Mouse (Mus musculus) heart, adult 9 months (tissue): ENCODE measurements around the gene Clec2l.
"Not testable (repeated sequence)": the region's sequence is repeated elsewhere in the genome, so short reads cannot be mapped to it uniquely, and the experiment has no call there.

Experiments
- DNase-seq, 2 experiments: peaks; one replicate each; pipeline ENCODE4 v3.0.0; 2022; ENCODE audit warnings: low spot score in 2 of 2

Gene Clec2l

GRCm38 (mm10) chr6:38670488-38670887 is 7.6 kb downstream of the Clec2l start:
- DNase-seq = not testable (repeated sequence)

- no peak for DNase-seq
These were observed 8.4 kb downstream of the Clec2l start for GRCm38 (mm10) chr6:38671270-38671669.

- DNase-seq = no peak
These were observed 9.1 kb downstream of the Clec2l start for GRCm38 (mm10) chr6:38672011-38672410.

GRCm38 (mm10) chr6:38676217-38676616 is 13.3 kb downstream of the Clec2l start:
- no peak for DNase-seq

GRCm38 (mm10) chr6:38676723-38677122 is 13.9 kb downstream of the Clec2l start:
- no peak for DNase-seq

- DNase-seq = no peak
These were observed 14.8 kb downstream of the Clec2l start for GRCm38 (mm10) chr6:38677629-38678028.

- DNase-seq = no peak
These were observed 19.7 kb downstream of the Clec2l start for GRCm38 (mm10) chr6:38682532-38682931.

- no peak for DNase-seq
These were observed 24.3 kb downstream of the Clec2l start for GRCm38 (mm10) chr6:38687216-38687615.

GRCm38 (mm10) chr6:38688841-38689240 is 26.0 kb downstream of the Clec2l start:
- DNase-seq = no peak

- no peak for DNase-seq
These were observed 27.7 kb downstream of the Clec2l start for GRCm38 (mm10) chr6:38690615-38691014.

- no peak for DNase-seq
These were observed 28.2 kb downstream of the Clec2l start for GRCm38 (mm10) chr6:38691052-38691451.

- DNase-seq = no peak
These were observed 29.7 kb downstream of the Clec2l start for GRCm38 (mm10) chr6:38692556-38692955.

GRCm38 (mm10) chr6:38695380-38696054 is 32.6 kb downstream of the Clec2l start:
- DNase-seq = peak; percentile 42 to 66

- DNase-seq = no peak
These were observed 33.7 kb downstream of the Clec2l start for GRCm38 (mm10) chr6:38696570-38696969.

- DNase-seq = no peak
These were observed 35.5 kb downstream of the Clec2l start for GRCm38 (mm10) chr6:38698233-38698889.

GRCm38 (mm10) chr6:38701421-38701820 is 38.6 kb downstream of the Clec2l start:
- no peak for DNase-seq

- peak in 1 of 2 experiments; percentile 37 for DNase-seq
These were observed 40.0 kb downstream of the Clec2l start for GRCm38 (mm10) chr6:38702810-38703399.

GRCm38 (mm10) chr6:38703526-38703925 is 40.7 kb downstream of the Clec2l start:
- DNase-seq = no peak

- DNase-seq = peak; percentile 29 to 71
These were observed 41.6 kb downstream of the Clec2l start for GRCm38 (mm10) chr6:38704264-38704984.

- peak in 1 of 2 experiments; percentile 41 for DNase-seq
These were observed 47.6 kb downstream of the Clec2l start for GRCm38 (mm10) chr6:38710449-38710848.

- no peak for DNase-seq
These were observed 51.4 kb downstream of the Clec2l start for GRCm38 (mm10) chr6:38713957-38714898.
